Mouse (Mus musculus) embryo, embryonic 10.5 days (tissue): ENCODE measurements around the gene Klf16.
"Not testable (repeated sequence)": the region's sequence is repeated elsewhere in the genome, so short reads cannot be mapped to it uniquely, and the experiment has no call there.

ENCODE experiments used
- DNase-seq: peaks from one replicate; pipeline ENCODE4 v3.0.0-alpha.2; 2015; ENCODE audit warnings: low spot score

Gene Klf16

DNA sequence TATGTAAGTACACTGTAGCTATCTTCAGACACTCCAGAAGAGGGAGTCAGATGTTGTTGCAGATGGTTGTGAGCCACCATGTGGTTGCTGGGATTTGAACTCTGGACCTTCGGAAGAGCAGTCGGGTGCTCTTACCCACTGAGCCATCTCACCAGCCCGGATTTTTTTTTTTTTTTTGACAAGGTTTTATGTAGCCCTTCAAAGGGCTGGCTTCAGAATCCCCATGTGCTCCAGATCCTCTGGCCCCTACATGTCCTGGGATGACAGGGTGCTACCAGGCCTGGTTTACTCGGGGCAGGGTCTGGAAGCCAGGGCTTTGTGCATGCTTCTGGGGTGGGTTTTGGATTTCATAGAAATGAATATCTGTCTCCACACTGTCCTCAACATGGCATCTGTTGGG lies 28.6 kb upstream of the Klf16 start, which contains the start of gene Gm49322:
Gm49322 (plus strand) TSS at position 301 of the 400 bp plus-strand sequence.
- not testable (repeated sequence) for DNase-seq

DNA sequence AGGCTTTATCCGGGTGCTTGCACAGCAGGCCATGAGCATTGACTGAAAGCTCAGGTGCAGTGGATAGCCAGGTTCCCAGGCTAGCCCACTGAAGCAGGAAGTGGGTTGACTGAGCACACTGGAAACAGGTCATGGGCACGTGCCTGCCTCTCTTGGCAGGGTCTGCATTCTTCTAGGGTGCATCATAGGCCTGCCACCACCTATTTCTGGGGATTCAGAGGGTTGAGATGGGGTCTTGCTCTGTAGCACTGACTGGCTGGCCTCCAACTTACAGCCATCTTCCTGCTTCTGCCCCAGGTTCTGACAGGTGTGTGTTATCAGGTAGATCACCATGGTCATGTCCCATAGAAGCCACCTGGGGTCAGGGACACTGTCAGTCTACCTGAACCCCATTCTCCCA lies 27.9 kb upstream of the Klf16 start:
- DNase-seq = no peak

DNA sequence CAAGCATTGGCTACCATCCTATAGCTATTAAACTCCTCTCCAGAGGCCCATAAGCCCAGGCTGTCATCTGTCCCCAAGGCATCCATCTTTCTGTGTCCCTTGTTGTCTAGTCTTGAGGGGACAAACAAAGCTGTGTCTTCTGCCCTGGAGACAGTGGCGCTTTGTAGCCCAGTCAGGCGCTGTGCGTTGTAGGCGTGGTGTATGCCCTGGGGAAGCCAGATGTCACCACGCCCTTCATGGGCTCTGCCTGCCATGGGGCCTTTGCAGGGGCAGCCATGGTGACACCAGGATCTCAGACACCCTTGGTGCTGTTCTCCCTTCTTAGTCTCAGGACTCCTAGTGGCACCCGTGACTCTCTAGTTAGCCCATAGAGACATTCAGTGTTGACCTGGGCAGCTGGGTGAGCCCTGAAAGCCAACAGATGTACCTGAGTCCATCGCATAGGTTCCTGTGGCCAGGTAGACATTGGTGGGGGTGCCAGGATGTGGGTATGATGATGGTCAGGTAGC lies 26.9 kb upstream of the Klf16 start:
- DNase-seq = no peak

DNA sequence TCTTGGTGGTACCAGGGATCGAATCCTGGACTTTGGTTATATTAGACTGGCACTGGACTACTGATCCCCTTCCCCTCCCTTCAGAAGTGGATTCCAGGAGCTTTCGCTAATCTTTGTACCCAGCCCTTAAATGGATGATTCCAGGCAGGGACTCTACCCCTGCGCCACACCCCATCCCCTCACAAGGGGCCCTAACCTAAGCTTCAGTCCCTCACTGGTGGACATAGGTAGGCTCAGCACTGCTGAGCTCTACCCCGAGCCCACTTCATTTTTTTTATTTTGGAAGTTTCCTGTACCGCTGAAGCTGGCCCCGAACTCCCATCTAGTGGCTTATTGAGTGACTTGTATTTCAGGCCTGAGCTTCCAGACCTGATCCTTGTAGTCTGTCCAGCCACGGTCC lies 26.2 kb upstream of the Klf16 start:
- no peak for DNase-seq

DNA sequence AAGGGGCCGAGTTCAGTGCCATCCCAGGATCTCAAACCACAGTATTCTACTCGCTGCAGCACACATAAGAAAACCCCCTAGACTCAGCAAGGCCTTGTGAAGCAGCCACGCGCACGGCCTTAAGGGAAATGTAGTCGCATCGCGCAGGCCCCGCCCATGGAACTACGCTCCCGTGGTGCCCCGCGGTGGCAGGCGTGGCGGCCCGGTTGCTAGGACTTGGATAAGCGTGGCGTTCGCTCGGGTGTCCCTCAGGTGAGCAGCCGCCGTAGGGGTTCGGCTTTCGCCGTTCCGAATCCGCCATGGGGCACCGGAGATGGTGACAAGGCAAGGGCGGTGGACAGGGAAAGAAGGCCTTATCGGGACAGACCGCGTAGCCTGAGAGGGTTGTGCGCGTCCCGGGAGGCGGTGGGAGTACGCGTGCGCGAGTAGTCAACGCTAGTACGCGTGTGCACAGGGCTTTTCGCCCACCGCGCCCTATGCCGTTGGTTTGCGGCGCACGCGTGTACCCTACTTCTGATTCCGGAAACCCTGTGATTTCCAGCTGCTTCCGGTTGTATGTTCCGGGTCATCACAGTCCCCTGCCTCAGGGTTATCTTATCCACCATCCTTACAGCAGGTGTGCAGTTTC lies 25.7 kb upstream of the Klf16 start, which contains the start of the genes Scamp4 and Adat3:
Scamp4 (plus strand) TSS at position 175 of the 628 bp plus-strand sequence.
Adat3 (plus strand) TSS at position 183 of the 628 bp plus-strand sequence.
- peak; percentile 97 for DNase-seq

DNA sequence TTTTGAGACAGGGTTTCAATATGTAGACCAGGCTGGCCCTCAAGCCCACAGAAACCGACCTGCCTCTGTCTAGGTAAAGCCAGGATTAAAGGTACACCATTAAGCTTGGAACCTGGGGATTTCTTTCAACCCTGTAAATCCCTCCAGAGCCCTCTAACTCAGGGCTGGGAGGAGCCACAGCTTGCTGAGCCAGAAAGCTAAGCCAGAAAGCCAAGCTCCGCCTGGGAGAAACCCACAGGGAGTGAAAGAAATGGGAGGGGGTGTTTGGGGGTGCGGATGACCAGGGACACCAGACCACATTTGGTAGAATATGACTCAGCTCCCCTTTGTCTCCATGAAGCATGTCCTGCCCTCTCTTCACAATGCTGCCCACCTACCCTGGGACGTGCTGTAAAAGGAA lies 19.2 kb upstream of the Klf16 start:
- DNase-seq = no peak

DNA sequence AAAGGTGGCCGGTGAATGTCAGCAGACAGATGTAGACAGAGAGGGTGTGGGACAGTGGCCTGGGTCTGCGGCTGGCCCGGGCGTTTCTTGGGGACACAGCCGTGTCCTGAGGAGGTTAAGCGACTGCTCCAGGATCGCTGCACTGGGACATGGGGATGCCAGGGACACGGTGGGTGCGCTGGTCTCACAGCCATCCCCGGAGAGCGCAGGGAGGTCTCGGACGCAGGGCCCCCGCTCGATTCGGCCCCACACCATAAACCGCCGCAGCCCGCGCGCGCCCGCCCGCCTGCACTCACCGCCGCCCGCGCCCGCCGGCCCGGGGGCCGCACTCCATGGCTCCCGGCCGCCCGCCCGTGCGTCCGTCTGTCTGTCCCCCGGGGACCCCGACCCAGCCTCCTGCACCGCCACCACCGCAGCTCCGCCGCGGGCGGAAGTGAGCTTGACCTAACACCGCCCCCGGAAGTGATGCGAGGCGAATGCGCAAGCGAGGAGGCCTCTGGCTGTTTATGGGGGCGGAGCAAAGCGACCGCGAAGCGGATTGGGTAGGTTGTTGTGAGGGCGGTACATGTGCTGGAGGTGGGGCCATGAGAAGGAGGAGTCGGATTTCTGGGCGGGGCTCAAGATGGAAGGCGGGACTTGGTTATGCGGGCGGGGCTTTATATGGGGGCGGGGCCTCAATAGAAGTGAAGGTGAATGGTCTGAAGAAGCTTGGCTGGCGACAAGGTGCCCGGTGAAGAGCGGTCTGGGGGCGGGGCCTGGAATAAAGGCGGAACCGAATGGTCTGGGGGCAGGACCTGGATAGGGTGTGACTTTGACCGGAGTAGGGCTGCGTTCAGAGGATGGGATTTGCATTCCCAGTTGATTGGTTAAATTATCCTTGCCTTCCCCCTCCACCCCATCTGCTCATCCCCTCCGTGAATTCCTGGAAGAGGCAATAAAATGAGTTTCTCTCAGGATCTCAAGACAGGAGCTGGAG lies 13.0 kb upstream of the Klf16 start, which contains the start of gene Abhd17a:
Abhd17a (minus strand) TSS at position 463 of the 976 bp plus-strand sequence.
- DNase-seq = peak; percentile 99

DNA sequence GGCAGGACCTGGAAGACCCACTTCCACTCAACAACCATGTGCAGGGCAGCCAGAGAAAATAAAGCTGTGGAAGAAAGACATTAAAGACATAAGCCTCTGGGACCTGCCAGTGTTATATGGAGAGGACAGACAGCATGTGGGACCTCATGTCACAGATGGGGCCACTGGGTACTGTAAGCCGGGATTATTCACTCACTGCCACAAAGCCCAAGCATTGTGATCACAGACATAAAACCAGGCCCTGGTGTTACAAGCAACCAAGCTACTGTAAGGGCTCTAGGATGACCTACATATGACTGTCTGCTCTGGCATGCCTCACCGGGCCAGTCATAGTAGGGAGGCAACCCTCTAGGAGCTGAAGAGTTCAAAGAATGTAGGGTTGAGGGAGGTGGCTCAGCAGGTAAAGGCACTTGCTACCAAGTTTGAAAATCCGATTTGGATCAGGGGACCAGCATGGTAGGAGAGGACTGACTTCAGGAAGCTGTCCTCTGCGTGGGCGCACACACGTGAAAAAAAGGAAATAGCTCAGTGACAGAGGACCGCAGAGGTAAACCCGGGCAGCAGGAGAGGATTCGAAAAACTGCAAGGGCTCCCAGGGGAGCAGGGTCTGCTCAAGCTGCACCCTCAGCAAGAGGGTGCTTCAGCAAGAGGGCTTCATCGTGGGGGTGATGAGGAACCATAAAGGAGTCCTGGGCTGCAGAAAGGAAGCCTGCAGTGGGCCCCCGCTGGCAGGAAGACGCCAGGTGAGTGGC lies 12.2 kb upstream of the Klf16 start:
- DNase-seq = no peak

DNA sequence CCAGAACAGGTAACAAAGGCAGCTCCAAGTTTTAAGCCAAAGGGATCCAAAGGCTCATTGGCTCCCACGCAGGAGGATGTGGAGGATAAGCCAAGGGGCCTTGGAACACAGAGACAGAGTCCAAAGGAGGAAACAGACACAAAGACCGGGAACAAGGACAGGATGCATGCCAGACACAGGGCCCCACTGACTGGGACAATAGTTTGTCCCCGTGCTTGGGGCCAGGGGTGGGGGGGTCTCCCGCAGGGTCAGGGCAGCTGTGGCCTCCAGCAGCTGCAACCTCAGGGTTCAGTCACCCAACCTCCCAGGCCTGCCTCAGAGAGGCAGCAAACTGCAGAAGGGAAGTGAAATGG lies 10.2 kb upstream of the Klf16 start:
- DNase-seq = peak; percentile 27

DNA sequence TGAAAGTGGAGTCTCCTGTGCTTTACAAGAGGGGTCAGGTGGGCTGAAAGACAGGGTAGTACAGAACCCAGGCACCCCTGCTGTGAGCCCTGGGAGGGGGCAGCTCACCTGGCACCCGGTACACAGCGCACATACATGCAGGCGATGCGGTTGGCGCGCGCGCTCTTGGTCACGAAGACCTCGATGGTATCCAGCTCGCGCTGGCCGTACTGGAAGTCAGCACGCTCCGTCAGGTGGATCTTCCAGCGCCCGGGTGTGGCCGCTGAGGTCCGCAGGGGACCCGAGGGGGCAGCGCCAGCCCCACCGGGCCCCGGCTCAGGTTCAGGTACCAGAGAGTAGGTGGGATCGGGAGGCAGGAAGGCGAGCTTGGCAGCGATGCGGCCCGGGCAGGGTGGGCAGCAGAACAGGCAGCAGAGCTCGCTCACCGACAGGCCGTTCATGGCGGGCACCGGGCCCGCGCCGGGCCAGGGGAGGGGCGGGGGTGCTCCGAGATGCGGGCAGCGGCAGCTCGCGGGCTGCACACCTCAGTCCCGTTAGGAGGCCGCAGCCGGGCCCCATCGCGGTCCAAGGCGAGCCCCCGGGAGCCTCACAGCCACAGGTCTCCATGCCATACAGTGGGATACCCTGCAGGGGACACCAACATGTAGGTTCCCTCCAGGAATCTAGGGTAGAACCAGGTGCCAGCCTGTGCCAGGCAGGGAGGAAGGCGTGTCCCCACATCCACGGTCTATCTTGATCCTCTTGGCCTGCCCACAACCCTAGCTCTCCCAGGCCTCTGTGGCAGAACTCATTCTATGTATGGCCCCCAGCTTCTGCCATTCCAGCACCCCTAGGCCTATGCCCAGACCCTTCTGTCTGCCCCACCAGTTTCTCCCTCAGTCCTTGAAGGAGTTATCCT lies 9.5 kb upstream of the Klf16 start:
- DNase-seq = no peak

DNA sequence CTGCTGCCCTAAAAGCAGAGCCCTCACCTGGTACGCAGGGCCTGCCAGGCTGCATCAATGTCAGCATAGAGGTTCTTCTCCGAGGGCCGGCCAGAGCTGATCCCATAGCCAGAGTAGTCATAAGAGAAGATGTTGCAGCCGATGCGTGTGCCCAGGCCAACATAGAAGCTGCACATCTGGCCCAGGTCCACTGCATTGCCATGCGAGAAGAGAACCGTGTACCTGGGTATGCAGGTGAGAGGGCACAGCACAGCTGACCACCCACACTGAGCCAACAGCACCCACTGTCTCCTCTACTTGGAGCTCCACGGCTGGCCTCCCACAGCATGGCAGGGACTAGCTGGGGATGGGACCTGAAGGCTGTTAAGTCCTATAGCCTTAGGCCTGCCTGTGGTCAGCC lies 8.5 kb upstream of the Klf16 start:
- DNase-seq = no peak

DNA sequence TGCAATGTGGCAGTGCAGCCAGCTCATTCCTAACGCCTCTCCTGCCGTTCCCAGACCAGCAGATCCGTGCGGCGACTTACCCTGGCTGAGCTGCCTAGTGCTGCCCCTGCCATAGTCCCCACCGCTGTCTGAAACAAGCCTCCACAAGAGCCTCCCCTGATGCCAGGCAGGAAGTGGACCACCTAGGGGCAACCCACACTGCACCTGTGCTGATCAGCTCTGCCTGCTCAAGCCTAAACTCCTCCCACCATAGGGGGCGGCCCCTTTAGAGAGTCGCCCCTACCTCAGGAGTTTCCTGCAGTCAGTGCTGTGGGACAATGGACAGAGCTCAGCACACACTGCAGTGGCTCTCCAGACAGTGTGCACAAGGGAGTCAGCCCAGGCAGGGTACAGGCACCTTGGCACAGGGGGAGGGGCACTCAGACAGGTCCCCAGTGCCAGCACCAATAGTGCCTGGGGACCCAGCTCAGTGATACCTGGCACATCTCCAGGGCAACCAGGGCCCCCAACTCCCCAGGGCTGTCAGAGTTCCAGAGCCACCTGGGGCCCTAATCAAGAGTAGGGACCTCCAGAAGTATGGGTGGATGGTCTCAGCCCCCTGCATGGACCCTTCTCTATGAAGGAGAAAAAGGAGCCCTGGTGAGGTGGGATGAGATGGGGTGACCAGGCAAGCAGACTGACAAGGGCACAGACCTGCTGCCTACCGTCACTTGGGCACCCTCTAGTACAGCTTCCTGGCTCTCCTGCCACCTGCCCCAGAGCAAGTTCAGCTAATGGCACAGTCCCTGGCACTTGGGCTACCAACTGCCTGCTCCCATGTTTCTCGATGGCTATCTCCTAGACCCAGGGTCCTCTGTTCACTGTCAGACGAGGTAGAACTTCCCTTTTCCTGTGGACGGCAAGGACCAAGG lies 7.8 kb upstream of the Klf16 start:
- DNase-seq = no peak

DNA sequence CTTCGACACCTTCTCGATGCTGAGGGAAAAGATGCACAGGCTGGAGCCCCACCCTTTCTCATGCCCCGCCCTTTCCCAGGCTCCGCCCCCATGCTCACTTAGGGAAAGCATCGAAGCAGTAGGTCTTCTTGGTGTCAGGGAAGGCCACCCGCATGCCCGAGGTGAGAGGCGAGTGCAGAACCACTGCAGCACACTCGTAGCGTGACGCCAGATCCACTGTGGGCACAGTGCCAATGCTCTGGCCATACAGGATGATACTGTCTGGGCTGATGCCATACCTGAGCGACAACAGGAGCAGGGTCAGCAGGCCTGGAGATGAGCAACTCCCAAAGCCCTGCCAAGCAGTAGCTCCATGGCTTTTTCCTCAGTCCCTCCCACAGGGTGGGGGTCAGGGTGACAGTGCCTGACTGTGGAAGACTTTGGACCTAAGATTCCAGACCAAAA lies 6.9 kb upstream of the Klf16 start:
- DNase-seq = no peak

DNA sequence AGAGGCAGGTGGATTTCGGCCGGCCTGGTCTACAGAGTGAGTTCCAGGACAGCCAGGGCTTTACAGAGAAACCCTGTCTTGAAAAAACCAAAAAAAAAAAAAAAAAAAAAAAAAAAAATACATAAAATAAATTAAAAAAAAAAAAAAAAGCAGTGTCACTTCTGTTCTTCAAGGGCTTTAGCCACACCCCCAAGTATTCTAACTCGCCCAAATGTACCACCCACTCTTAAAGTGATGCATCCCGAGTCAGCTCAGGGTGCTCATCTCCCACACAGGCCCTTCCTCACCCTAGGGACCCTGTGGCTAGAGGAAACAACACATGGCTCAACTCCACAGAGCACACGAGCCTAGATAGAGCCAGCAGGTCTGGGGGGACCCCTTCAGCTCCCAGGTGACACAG lies 5.9 kb upstream of the Klf16 start:
- DNase-seq = no peak

DNA sequence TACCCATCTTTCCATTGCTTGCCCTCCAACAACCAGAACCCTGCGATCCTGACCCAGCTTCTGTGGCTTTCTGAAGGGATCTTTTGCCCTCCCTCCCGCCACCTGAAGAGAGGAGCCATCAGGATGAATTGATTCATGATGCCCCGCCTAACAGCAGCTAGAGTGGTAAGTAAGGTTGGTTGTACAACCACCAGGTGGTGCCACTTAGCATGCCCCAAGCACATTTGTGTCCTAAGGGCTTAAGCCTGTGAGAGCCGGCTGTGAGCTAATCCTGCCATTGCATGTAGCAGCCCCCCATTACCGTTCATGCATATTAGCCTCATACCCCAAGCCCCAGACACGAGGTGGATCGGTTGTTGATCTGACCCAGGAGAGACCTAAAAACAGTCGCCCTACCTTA lies 1.8 kb upstream of the Klf16 start:
- DNase-seq = peak; percentile 76

DNA sequence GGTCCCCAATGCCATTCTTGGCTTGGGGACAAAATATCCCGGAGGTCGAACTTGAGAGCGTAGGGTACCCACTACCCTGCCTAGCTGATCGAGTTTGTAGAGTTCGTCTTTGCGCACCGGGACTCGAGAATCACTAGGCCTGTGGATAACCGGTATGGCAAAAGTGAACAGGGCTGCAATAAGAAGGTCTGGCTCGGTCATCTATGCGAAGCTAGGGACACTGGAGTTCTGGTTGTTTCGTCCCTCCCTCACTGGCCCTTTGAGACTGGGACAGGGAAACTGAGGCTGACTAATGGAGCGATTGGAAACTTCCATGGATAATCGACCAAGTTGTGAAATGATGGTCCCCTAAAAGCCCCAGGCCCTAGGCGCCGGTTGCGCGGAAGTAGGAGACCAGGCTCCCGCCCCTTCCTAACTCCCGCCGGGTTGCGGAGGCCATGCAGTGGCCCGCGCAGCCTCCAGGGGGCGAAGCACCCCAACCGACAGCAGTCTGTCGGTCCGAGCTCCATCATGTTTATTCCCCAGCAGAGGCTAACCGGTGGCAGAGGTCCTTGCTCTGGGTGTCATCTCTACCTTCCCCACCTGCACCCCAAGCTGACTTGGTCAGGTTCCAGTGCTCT lies 1.1 kb upstream of the Klf16 start:
- peak; percentile 89 for DNase-seq

DNA sequence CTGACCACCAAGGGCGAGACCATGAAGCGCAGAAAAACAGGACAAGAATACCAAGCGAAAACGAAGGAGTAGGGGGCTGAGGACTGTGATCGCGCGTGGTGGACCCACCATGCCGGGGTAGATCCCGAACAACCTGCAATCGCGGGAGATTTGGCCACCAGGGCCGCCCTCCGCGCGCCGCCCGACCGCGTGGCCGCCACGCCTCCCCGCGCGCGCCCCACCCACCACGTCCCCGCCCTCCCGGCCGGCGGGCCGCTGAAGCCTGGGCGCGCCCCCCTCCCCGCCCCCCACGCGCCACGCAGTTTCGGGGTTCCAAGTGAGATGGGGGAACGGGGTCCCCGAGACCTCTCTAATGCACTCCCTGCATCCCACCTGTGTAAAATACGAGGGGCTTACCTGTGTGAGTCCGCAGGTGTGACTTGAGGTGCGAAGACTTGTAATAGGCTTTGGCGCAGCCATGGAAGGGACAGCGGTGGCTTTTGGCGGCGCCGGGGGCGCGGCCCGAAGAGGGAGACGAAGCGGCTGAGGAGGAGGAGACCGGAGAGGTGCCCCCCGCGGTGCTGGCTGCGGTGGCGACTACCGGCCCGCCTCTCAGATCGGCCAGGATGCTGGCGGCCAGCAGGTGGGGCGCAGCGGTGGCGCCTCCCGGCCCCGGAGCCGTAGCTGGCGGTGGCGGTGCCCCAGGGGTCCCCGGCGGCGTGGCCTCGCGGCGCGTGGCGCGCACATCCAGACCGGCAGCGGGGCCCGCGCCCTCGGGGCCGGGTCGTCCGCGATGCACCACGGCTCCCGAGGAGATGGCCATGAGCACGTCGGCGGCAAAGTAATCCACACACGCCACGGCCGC lies 548 bp downstream of the Klf16 start:
- peak; percentile 41 for DNase-seq

DNA sequence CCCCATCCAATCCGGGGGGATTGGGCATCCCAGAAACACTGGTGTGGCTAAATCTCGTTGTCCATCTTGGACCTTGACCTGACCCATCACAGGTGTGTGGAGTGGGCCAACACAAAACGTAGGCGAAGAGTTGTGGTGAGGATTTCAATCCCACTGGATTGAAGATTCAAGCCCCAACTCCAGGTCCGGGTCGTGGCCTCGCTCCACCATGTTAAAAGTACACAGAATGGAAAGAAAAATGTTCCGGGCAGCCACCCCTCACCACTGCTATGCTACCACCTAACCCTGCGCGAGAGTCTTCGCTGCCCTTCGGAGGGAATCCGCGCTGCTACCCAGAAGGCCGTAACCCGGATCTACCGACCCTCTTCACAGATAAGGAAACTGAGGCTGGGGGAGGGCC lies 1.2 kb downstream of the Klf16 start:
- no peak for DNase-seq

DNA sequence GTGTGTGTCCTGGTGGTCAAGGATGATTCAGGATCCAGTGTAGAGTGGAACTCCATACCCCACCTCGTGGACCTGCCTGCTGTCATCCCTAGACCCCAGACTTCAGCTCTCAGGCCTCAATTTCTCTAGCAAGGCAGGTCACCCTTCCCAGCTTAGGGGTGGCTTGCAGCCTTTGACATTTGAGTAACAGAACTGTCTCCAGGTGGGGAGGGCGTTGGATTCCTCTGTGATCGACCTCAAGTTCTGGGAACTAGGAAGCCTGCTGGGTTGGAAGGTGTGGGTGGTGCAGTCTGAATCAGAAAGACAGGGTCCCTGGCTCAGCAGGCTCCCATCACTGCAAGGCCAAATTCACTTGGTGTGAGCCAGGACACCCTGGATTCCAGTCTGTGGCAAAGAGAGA lies 2.2 kb downstream of the Klf16 start:
- no peak for DNase-seq
